Mouse (Mus musculus) T-helper 17 cell (primary cell): Measurements from ENCODE around the gene Gm20716.
"Not testable (repeated sequence)": the region's sequence is repeated elsewhere in the genome, so short reads cannot be mapped to it uniquely, and the experiment has no call there.

Experiments
- in situ Hi-C, 2 experiments: fragments of 300-600 bp; cut with MboI, MseI; formaldehyde crosslinking; loops; 1 replicate in 1 of 2; 2 replicates in 1 of 2; pipeline ENCODE4 v1.15.1; 2025; ENCODE audit warnings: high pct_unique_total_duplicates in 2 of 2

Gm20716 gene

GRCm38 (mm10) chr2:168168892-168169799 lies 61.0 kb downstream of the Gm20716 start:
- in situ Hi-C loops, result no loop called here

- in situ Hi-C loops, result no loop called here
These were observed 62.4 kb downstream of the Gm20716 start for GRCm38 (mm10) chr2:168167781-168168180.

GRCm38 (mm10) chr2:168166750-168167460 lies 63.3 kb downstream of the Gm20716 start:
- in situ Hi-C loops, result no loop called here

GRCm38 (mm10) chr2:168161978-168162377 lies 68.2 kb downstream of the Gm20716 start:
- in situ Hi-C loops, result no loop called here

- in situ Hi-C loops, result no loop called here
These were observed 68.6 kb downstream of the Gm20716 start for GRCm38 (mm10) chr2:168161514-168161971.

- in situ Hi-C loops, result no loop called here
These were observed 69.7 kb downstream of the Gm20716 start for GRCm38 (mm10) chr2:168160370-168160930.

- in situ Hi-C loops, result no loop called here
These were observed 71.1 kb downstream of the Gm20716 start for GRCm38 (mm10) chr2:168158911-168159711.

- in situ Hi-C loops, result not testable (repeated sequence)
These were observed 72.2 kb downstream of the Gm20716 start for GRCm38 (mm10) chr2:168157974-168158373.

- in situ Hi-C loops, result no loop called here
These were observed 73.8 kb downstream of the Gm20716 start for GRCm38 (mm10) chr2:168156361-168156760.

GRCm38 (mm10) chr2:168155666-168156065 lies 74.5 kb downstream of the Gm20716 start:
- in situ Hi-C loops, result no loop called here

- in situ Hi-C loops, result no loop called here
These were observed 75.9 kb downstream of the Gm20716 start for GRCm38 (mm10) chr2:168154090-168154881.

GRCm38 (mm10) chr2:168149241-168149640 lies 80.9 kb downstream of the Gm20716 start:
- in situ Hi-C loops, result no loop called here

GRCm38 (mm10) chr2:168147722-168148432 lies 82.3 kb downstream of the Gm20716 start:
- in situ Hi-C loops, result no loop called here

GRCm38 (mm10) chr2:168145437-168145836 lies 84.7 kb downstream of the Gm20716 start:
- in situ Hi-C loops, result no loop called here

- in situ Hi-C loops, result no loop called here
These were observed 86.4 kb downstream of the Gm20716 start for GRCm38 (mm10) chr2:168143794-168144193.

- in situ Hi-C loops, result no loop called here
These were observed 93.0 kb downstream of the Gm20716 start for GRCm38 (mm10) chr2:168137161-168137560.
